Mouse (Mus musculus) adipocyte (in vitro differentiated cells): ENCODE measurements around the gene Plk5.

Experiments
- DNase-seq: peaks from one replicate; pipeline ENCODE4 v3.0.0-alpha.2; 2016; ENCODE audit warnings: low spot score

Plk5 gene

DNA sequence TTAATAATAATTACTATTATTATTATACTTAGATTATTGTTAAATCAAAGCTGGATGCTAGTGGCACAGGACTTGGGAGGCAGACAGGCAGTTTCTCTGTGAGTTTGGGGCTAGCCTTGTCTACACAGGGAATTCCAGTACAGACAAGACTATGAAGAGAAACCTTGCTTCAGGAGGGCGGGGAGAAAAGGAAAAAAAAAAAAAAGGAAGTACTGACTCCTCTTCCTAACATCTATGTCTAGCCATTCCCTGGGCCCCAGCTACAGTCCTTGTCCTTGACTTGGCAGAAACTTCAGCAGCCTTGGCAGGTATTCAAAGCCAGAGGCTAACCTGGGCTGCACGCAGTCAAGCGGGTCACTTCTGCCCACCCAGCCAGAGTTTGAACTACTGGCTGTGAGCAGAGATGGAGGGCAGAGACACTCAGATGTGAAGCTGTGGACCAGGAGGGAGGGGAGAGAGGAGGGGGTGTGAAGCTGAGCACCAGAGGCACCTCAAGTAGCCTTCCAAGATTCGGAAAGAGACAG is 33.0 kb downstream of the Plk5 start:
- no peak for DNase-seq

DNA sequence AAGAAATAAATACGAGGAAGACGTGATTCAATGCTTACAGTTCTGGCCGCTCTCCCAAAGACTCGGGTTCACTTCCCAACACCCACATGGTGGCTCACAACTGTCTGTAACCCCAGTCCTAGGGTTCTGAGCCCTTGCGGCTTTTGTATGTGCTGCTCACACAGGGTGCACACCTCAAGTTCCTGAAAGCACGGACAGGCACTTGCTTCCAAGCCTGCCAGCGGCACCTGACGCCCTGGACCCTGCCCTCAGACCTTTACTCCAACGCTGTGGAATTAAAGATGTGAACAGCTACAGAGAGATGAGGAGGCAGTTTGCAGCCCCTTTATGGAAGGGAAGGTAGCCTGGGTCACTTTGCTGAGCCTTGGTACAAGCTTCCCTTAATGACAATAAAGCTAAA is 34.4 kb downstream of the Plk5 start:
- no peak for DNase-seq

DNA sequence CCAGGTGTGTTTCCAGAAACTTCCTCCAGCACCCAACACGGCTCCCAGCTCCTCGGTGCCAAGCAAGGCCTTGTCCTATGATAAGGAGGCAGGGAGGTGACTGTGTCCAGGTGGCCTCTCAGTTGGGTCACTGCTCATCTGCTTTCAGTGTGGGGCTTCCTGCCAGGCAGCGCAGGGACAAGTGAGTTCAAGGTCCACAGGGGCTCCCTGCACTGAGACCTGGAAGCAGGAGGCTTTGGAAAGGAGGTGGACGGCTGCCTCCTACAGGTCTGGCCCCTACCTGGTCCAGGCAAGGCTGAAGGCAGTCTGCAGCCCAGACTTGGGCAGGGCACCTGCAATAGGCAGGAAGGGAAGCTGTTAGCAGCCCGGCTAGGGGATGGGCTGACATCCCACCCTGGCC is 36.4 kb downstream of the Plk5 start:
- no peak for DNase-seq

DNA sequence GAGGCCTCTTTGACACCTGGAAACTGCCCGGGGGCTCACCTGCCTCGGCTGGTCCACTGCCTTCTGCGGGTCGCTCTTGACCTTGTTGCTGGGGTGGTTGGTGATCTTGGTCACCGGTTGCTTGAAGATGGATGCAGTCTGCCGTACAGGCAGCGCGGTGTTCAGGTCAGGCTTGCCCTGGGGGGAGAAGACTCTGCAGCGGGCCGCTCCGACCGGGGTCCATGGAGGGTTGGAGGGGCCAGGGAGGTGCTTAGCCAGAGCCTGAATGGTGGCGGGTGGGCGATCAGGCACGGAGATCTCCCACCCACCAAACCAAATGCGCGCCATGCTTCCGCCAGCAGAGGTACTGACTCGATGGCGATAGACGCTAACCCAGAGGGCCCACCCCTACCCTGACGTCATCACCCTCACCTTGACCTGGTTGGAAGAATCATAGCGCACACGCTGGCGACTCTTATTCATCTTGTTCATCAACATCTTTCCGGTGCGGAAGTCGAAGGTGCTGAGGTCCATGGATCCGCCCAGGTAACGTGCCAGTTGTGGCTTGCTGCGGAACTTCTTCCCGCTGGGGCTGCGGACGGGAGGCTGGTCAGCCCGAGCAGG is 38.9 kb downstream of the Plk5 start:
- DNase-seq: no peak

DNA sequence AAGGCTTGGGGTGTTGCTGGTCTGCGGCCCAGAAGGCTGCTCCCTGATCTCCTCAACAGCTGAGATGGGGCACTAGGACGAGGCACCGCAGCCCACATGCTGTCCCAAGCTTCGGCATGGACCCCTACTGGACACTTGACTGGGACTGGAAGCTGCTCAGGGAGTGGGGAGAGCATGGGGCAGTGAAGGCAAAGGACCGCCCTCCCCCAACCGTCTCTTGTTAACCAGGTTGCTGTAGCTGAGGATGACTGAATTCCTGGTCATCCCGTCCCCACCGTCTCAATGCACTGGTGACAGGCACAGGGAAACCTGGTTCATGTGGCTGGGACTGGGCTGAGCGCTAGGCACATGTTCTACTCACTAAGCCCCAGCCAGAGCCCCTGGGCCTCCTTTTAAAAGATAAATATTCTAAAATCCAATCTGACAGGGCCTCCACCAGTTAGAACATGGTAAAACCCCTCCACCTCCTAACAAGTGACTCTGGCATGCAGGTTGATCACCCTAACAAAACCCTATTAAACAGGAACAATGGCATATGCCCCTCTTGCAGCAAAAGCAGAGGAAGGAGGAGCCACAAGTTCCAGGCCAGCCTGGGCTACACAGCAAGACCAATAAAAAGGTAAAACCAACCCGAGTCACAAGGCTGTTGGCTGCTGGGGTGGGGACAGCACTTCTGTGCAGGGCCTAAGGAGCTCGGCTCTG is 40.7 kb downstream of the Plk5 start:
- no peak for DNase-seq

DNA sequence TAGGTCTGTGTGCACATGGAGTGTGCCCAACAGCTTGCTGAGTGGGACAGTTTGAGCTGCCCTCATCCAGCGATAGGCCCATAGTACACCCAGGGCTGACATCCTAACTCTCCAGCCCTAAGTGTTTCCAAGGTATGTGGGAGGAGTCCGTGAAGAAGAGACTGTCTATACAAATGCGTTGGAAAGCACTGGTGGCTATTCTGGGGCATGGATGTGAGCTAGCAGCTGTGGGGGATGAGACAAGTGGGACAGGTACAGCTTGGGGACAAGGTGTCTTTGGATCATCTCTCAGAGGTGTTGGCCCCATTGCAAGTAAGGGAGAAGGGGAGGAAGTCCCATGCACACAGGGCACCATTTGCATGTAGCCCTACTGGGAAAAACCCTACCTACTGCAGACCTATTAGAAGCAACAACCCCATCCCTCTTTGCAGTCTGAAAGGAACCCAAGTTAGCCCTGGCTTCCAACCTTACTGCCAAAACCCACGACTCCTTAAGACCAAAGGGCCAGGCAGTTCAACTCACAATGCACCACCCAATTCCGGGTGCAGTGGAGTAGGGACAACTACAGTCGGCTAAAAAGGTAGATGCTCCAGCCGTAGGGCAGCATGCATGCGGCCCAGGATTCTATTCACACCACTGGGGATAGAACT is 41.4 kb downstream of the Plk5 start:
- DNase-seq: no peak

DNA sequence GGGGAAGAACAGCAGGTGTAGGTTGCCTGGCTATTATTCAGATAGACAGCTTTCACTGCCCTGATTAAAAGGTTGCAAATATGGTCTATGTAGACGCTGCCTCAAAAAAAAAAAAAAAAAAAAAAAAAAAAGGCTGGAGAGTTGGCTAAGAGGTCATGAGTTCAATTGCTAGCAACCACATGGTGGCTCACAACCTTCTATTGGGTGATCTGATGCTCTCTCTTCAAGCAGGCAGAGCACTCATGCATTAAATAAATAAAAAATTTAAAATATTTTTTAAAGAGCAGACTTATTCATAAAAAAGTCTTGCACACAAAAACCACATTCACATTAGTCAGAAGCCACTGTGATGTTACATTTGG is 41.9 kb downstream of the Plk5 start:
- DNase-seq: peak; percentile 56

DNA sequence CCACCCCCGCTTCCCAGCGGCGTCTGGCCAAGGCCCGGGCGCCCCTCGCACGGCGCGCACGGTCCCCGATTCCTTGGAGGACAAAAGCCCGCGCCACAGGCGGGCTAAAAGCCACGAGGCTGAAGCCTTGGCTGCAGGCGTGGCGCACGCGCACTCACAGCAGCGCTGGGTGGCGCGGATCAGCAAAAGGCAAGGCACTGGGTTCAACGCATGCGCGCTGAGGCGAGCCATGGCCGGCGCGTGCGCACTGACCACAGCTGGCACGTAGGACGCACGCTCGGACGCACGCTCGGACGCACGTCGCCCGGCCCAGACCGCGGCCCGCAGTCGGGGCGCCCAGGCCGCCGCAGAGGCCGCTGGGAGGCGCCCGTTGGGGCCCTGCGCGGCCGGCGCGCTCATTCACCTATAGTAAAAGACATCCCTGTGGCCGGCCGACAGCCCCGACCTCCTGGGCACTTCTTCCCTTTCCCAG is 42.5 kb downstream of the Plk5 start:
- DNase-seq: peak; percentile 98

DNA sequence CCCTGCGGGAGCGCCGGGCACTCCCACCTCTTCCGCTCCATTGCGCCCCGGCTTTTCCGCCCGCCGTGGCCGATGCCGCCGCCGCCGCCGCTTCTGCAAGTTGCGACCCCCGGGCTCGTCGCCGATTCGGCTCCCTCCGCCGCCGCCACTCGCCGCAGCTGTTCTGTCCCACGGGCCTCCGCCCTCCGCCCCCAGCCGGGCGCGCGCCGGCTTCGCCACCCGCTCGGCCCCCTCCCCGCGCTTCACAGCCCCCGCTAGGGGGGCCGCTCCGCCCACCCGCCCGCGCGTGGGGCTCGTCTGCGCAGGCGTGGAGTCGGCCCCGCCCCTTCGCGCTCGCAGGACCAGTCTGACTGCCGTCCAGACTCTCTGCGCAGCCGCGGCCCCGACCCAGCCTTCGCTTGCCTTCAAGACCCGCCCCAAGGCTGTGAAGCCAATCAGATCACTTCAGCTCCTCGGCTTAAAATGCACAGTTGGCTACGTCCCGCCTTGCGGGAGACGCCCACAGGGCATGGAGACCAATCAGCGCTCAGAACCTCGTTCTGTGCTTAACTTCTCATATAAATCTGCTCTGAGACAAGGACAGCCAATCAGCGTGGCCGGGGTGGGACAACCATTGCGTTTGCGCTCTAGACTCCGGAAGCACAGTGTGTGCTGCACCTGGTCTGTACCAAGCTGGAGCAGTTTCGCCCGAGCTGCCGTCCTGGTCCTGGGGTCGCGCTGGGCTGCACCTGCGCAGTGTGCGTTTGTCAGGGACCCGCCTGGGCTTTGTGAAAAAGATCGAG is 43.1 kb downstream of the Plk5 start, which contains the start of gene Mbd3:
Gene Mbd3 (minus strand): TSS at position 360 of the 782 bp plus-strand sequence.
- peak; percentile 99 for DNase-seq

DNA sequence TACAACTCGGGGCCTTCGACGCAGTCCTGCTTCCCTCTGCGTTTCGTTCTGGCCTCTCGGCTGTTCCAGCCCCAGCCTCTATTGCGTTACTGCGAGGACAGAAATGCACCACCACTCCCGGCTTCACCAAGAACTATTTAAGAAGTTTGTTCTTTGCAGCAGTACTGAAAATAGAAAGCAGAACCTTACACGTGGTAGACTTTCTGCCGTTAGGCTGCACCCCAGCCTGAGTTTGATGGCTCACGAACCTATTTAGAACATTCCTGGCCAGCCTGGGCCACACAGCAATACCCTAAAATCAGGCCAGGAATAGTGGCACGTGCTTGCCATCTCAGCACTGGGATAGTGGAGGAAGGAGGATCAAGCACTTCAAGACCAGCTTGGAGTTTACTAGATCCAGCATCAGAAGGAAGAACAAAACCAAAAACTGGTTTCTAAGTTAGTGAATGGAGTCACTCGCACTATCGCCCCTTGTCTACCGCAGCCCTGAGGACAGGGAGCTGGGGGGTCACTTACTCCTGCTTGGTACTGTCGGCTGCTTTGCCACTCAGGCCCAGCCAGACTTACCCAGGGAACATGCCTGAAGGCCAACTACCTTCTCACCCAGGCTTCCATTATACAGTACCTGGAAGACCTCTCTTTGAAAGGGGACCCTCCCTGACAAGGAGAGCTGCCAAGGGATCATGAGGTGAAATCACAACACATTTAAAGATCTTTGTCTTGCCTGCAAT is 43.9 kb downstream of the Plk5 start:
- DNase-seq: no peak

DNA sequence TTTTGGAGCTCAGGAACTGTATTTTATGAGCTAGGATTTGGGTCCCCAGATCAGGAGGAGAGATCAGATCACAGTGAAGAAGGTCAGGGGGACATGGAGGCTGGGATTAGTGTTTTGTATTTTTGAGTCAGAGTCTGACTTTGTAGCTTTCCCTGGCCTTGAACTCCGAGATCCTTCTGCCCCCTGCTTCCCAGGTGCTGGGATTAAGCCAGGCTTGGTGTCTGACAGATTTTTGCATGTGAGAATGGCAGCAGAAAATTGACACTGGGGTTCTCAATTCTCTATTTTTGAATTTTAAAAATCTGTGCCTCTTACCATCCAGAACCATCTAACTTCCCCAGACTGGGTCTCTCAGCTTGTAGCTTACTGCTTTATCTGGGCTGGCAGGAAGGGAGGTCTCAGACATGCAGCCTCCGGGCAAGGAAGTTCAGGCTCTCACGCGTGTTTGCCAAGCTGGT is 44.5 kb downstream of the Plk5 start:
- DNase-seq: no peak

DNA sequence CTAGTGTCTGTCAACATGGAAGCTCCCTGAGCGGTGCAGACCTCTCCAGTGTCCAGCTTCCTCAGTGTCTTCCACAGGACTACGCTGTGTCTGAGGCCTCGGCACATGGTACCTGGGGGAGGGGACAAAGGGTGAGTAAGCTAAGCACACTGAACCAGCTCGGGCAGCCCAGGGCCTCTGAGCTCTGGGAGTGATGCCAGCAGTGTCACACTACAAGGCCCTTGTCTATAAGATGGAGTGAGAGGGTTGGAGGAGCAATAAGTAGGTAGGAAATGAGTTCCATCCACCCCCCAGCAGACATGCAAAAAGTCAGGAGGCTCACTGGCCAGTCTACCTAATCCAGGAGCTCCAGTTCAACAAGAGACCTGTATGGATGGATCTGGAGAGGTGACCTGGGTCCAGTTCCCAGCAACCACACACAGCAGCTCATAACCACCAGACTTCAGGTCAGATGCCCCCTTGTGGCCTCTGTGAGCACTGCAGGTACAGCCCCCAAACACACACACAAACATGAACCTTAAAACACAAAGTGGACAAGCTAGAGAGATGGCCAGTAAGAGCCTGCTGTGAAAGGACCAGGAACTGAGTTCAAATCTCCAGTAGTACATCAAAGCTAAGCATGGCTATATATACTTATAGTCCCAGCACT is 46.9 kb downstream of the Plk5 start:
- peak; percentile 63 for DNase-seq

DNA sequence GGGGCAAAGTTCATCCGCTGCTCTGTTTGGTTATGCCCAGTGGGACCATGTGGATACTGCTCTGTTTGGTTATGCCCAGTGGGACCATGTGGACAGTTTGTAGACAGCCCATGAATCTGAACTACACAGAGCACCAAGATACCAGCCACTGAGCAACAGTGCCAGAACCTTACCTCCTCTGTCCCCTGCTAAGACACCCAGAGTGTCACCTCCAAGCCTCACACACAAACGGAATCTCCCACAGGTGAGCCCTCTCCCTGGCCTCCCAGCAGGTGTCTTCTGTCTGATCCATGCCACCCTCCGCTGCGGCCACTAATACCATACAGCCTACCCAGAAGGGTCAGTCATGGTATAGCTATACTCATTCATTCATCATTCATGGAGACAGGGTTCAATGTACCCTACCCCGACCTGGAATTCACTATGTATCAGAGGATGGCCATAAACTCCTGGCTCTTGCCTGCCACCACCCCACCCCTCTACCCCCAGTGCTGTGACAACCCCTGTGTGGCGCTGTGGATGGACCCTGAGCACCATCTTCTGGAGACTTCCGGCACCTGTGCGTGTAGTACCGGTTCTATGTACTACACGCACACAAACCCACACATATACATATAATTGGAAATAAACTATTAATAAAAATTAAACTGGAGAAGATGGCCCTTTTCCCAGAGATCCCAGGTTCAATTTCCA is 49.4 kb downstream of the Plk5 start:
- DNase-seq: no peak

DNA sequence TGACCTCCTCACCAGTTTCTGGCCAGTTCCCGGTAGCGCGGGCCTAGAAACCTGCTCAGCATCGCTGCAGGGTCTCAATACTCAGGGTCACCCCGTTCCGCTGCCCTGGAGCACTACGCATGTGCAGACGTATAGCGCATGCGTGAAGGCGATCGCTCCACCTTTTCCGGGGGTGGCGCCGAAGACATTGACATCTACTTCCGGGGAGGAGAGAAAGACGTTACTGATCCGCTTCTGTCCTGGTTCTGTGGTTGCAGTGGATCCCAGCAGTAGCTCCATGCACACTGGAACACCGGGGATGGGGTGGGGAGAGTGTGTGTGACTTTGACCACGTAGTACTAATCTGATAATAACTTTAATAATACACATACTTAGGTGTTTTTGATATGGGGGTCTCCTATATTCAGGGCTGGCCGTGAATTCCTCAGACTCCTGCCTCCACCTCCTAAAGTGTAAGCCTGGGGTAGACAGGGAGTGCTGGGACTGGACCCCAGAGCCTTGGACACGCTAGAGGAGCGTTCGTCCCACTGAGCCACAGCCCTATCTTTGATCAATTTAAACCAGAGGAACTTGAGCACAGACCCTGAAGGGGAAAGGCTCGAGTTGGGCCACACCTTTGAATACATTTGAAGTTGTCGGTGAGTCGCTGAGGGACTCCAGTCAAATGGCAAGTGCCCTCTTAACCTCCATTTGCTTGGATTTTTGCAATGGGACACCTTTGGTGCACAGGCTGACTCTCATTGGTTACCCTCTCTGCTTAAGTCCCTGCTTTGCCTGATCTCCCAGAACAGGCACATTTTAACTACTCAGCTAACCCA is 50.6 kb downstream of the Plk5 start, which contains the start of gene Uqcr11:
Gene Uqcr11 (minus strand): TSS at position 147 of the 818 bp plus-strand sequence.
- peak; percentile 94 for DNase-seq

DNA sequence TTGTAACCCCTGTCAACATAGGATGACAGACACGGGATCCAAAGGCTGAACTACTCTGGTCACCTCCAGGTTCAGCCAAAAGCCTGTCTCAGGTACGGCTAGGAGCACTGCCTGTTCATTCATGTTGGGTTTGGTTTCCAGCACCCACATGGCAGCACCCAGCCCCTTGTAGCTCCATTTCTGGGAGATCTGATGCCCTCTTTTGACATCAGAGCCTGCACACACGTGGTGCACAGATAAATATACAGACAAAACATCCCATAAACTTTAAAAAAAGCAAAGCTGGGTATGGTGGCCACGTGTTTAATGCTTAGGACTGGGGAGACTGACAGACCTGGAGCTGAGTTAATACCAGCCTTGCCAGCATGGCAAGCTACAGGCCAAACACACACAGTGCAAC is 51.7 kb downstream of the Plk5 start:
- no peak for DNase-seq

DNA sequence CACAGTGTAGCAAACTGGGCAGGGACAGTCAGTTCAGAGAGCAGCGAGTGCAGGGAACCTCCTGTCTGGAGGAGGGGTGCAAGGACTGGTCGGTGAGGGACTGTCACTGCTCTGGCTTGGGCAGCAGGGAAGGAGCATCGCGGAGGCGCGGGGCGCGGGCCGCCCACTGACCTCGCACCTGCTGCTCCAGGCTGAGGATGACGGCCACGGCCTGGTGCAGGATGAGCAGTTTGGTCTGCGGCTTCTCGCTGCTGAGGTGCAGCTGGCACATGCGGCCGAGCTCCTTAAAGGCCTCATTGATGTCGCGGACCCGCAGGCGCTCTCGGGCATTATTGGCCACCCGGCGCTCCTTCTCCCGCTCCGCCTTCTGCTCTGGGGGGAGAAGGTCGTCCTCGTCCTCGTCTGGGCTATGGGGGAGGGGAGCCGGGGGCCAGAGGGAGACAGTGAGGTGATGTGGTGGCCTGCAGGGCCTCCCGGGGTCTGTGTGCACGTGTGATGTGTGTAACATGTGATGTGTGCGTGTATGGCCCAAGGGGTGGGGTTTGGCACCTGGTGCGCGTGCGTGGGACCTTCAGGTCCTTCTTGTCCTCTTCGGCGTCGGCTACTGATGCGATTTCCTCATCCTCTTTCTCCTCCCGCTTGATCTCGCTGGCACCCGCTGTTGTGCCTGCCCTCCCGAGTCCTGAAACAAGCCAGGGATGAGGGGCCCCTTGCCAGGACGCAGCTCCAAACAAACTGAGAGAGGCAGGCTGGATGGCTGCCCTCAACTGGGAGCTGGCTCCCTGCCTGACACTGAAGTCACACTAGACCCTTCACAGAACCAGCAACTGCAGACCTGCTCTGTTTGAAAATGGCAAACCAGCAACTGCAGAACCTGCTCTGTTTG is 56.6 kb downstream of the Plk5 start:
- no peak for DNase-seq
